Mouse (Mus musculus) lung, postnatal 0 days (tissue): ENCODE measurements at regions not wholly inside any gene's neighbourhood (a gene's known extent, or its start where the extent isn't known, plus 50 kb on each side); places are given as distances from the start of the nearest gene placed in this dataset.
A peak's percentile ranks its signal among the peaks of the same experiment; 100 is the strongest.

Experiments used
- ATAC-seq: fragments of 200-750 bp; cut with Nextera tagmentation; 2 replicates; pipeline ENCODE4 v1.8.0; 2017; ENCODE audit warnings: moderate library complexity
- DNase-seq: peaks from one replicate; pipeline ENCODE4 v3.0.0-alpha.2; 2016; ENCODE audit warnings: low spot score
- H3K27ac ChIP-seq: fragments of 300-500 bp; sonication (generic); 2 replicates; pipeline ENCODE4 v1.5.1; 2014; ENCODE audit warnings: antibody characterized with exemption, mild to moderate bottlenecking, low read length, mixed read lengths
- H3K27me3 ChIP-seq: fragments of 300-500 bp; sonication (generic); replicated peaks from 2 replicates; pipeline ENCODE4 v1.6.1; 2014; ENCODE audit warnings: low read length, mixed read lengths; ENCODE audit not compliant: insufficient read depth
- H3K36me3 ChIP-seq: fragments of 300-500 bp; sonication (generic); 2 replicates; pipeline ENCODE4 v1.6.1; 2014; ENCODE audit warnings: low read length, mixed read lengths; ENCODE audit not compliant: insufficient read depth
- H3K4me1 ChIP-seq: fragments of 300-500 bp; sonication (generic); 2 replicates; pipeline ENCODE4 v1.6.1; 2014; ENCODE audit warnings: antibody characterized with exemption, low read depth, low read length, mixed read lengths; ENCODE audit not compliant: insufficient read depth
- H3K4me2 ChIP-seq: fragments of 300-500 bp; sonication (generic); replicated peaks from 2 replicates; pipeline ENCODE4 v1.6.1; 2014; ENCODE audit warnings: low read depth, mild to moderate bottlenecking, low read length, moderate library complexity, mixed read lengths
- H3K4me3 ChIP-seq: fragments of 300-500 bp; sonication (generic); 2 replicates; pipeline ENCODE4 v1.5.1; 2014; ENCODE audit warnings: low read depth, low read length
- H3K9ac ChIP-seq: fragments of 300-500 bp; sonication (generic); replicated peaks from 2 replicates; pipeline ENCODE4 v1.6.1; 2014; ENCODE audit warnings: low read depth, mild to moderate bottlenecking
- H3K9me3 ChIP-seq: fragments of 300-500 bp; sonication (generic); 2 replicates; pipeline ENCODE4 v1.6.1; 2016; ENCODE audit warnings: low read length, mixed read lengths
- CTCF ChIP-seq: IDR thresholded peaks from 2 replicates; pipeline ENCODE4 v1.5.1; 2016; ENCODE audit warnings: antibody characterized with exemption, mild to moderate bottlenecking
- EP300 ChIP-seq: IDR thresholded peaks from 2 replicates; pipeline ENCODE4 v1.6.1; 2016; ENCODE audit warnings: antibody characterized with exemption, mild to moderate bottlenecking, control low read depth
- WGBS: fragments of 180-500 bp; shearing (Covaris S2); extraction: QIAGEN DNeasy Blood & Tissue Kit; methylation state at CpG from one replicate; pipeline ENCODE4 v1.1.7; 2014; 5-methylcytosine and 5-hydroxymethylcytosine counted together

DNA sequence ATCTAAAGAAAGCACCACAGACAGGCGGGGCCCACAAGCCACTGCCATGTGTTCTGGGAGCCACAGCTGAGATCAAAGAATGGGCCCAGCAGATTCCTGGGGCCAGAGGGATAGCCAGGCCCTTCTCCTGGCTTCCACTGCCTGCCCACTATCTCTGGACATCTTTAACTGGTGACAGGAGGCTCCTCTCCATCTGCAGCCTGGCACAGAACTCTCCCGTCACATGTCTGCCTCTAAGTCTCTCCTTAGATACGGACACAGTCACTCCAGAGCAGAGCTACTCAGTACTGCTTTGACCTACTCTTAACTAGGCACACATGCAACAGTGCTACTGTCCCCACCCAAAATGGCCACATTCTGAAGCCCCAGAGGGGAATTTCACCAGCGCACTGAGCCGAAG, 234.1 kb upstream of the Dio3 start:
- Histone ChIP-seq H3K9me3 (no peaks in the 10 kb centered on the region), H3K4me2 (no peak overlapping the region), H3K27ac (no peak overlapping the region), H3K27me3 (no peaks in the 10 kb centered on the region), H3K9ac (no peak overlapping the region), H3K4me3 (no peak overlapping the region), H3K4me1 (no peaks in the 10 kb centered on the region), H3K36me3 (no peaks in the 10 kb centered on the region)
- WGBS, result 80% methylated on average over 5 of the region's 5 CpGs
- no peak for DNase-seq
- ATAC-seq, result no peak
- TF ChIP-seq CTCF, result no peak
- TF ChIP-seq EP300, result no peak

DNA sequence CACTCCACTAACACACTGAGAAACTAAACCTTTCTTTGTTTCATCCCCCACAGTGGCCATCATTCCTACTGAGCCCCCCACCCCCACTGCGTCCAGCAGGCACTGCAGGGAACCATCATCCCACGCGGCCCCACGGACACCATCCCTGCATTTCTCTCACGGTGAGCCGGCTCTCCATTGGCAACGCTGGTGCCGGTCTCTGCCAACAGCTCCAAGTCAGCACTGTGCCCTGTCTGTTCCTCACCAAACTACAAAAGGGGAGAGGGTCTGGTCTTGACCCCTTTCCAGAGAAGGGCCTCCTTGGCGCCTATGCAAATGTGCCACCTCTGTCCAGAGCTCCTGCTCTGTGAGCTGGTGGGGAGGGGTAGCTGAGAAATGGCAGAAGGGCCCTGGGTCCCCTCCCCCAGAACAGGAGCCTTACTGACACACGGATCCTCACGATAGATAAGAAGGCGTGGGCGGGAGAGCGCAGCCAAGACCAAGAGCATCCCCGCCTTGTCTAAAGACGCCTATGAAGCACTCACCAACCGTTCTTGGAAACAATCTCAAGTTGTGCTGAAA, 233.0 kb upstream of the Dio3 start:
- no peak overlapping the region for H3K4me3 ChIP-seq
- no peaks in the 10 kb centered on the region for H3K4me1 ChIP-seq
- no peak for DNase-seq
- no peak for ATAC-seq
- no peak overlapping the region for H3K27ac ChIP-seq
- no peaks in the 10 kb centered on the region for H3K27me3 ChIP-seq
- WGBS, result 65% methylated on average over 17 of the region's 17 CpGs
- no peaks in the 10 kb centered on the region for H3K9me3 ChIP-seq
- no peak overlapping the region for H3K4me2 ChIP-seq
- TF ChIP-seq EP300 (no peak), CTCF (no peak)
- H3K36me3 ChIP-seq, result no peaks in the 10 kb centered on the region
- no peak overlapping the region for H3K9ac ChIP-seq

DNA sequence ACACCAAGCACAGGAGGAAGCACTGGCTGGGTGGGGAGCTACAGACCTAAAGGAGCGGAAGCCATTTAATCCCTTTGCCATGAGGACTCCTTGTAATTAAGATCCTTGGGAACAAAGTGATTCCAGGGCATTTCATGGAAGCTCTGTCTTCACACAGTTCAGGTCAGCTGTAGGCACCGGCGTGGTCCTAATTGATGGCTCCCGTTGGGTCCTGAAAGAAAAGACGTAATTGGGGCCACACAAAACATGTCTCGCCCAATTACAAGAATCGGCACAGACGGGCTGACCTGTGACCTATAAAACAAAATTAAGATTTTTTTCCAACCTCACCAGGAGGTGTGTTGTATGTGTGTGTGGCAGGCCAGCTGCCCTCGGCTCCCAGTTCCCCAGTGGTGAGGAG, 232.3 kb upstream of the Dio3 start:
- Histone ChIP-seq H3K9ac (no peak overlapping the region), H3K36me3 (no peaks in the 10 kb centered on the region), H3K27me3 (no peaks in the 10 kb centered on the region), H3K27ac (no peak overlapping the region), H3K4me2 (no peak overlapping the region), H3K4me1 (no peaks in the 10 kb centered on the region), H3K4me3 (no peak overlapping the region), H3K9me3 (no peaks in the 10 kb centered on the region)
- WGBS, result 88% methylated on average over 9 of the region's 9 CpGs
- ATAC-seq (no peak), DNase-seq (no peak)
- TF ChIP-seq CTCF, result no peak
- no peak for TF ChIP-seq EP300

DNA sequence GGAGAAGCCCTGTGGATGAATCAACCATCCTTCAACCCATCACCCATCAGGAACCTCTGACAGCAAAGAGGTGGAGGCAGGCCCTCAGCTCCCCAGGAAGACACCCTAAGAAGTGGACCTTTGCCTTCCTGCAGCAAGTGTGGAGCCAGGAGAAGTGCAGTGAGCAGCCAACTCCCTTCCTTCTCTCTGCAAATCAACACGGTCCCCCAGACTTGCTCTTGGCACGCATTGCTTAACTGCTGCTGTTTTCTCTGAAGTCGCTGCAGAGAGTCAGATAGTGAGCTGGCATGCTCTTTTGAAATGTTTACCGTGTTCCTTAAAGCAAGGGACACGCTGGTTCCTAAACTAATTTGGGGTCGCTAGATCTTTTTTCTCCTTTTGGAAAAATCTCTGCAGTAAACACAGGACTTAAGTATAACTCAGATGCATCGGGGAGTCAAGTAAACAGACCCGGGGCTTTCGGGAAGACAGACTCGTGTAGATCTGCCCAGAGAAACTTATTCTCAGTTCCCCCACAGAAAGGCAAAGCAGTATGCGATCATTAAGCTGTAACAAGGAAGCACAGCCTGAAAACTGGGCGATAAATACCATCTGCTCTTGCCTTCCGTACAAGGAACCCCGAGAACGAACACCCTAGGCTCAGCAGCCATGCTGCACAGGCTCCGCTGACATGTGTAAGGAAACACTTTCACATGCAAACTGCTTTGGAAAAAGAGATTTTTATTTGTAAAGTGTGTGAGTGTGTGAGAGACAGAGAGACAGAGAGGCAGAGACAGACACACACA, 231.2 kb upstream of the Dio3 start:
- H3K27me3 ChIP-seq, result no peaks in the 10 kb centered on the region
- TF ChIP-seq CTCF (no peak), EP300 (no peak)
- H3K4me2 ChIP-seq, result 0 out of 2 replicates have a peak overlapping the region, but pooled peaks have one; percentile 5
- no peaks in the 10 kb centered on the region for H3K36me3 ChIP-seq
- no peak overlapping the region for H3K4me3 ChIP-seq
- H3K9me3 ChIP-seq, result no peaks in the 10 kb centered on the region
- WGBS, result 38% methylated on average over 16 of the region's 16 CpGs
- no peaks in the 10 kb centered on the region for H3K4me1 ChIP-seq
- H3K27ac ChIP-seq, result no peak overlapping the region
- no peak overlapping the region for H3K9ac ChIP-seq
- DNase-seq (peak; percentile 20), ATAC-seq (no peak)

DNA sequence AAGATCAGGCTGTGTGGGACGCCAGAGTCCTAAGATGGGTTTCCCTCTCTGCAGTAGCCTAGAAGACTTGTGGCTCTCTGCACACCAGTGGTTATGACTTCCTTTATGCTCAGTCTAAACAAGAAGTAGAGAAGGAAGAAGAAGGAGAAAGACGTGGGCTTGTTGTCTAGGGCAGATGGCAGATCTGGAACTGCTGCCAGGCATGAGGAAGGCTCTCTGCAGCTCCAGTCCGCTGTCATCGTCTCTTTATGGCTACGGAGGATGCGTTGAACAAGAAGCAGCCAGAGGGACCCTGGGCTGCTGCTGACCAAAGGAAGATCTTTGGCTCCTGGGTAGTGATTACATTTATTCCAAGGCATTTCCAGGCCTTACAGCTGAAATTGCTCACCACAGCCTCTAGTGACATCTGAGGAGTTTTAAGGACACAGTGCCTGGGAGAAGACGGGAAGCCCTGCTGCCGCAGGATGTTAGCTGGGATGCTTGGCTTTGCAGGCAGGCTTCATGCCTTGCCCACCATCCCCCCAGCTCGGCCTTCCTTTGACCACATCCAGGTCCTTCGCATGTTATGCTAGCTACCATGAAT, 229.6 kb upstream of the Dio3 start:
- Histone ChIP-seq H3K4me2 (no peak overlapping the region), H3K4me3 (no peak overlapping the region), H3K4me1 (no peaks in the 10 kb centered on the region), H3K27ac (no peak overlapping the region), H3K36me3 (no peaks in the 10 kb centered on the region), H3K27me3 (no peaks in the 10 kb centered on the region), H3K9ac (no peak overlapping the region), H3K9me3 (no peaks in the 10 kb centered on the region)
- ATAC-seq, result no peak
- WGBS, result 64% methylated on average over 10 of the region's 10 CpGs
- TF ChIP-seq EP300, result no peak
- TF ChIP-seq CTCF, result no peak
- DNase-seq, result no peak

DNA sequence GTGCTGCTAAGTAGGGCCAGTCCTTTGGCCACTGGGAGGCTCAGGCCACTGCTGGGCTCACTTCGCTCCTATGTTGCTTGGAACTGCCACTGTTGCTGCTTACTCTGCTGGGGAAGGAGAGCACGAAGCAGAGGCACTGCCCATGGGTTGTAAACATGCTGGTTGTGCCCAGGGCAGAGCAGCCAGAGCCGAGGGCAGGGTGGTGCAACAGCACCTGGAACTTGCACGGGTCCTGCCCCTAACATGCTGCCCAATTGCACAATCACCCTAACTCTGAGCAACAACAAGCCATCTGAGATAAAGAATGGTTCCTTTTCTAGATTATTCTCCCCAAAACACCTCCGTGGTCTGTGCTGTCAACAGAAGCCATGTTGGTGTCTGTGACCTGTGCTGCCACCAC, 219.5 kb upstream of the Dio3 start:
- no peak overlapping the region for H3K4me3 ChIP-seq
- WGBS, result 68% methylated on average over 5 of the region's 5 CpGs
- no peak for ATAC-seq

More for the DNA sequence above, 219.5 kb upstream of the Dio3 start:
- TF ChIP-seq CTCF (no peak), EP300 (no peak)
- H3K36me3 ChIP-seq, result no peaks in the 10 kb centered on the region
- H3K4me1 ChIP-seq, result no peaks in the 10 kb centered on the region
- H3K27me3 ChIP-seq, result no peaks in the 10 kb centered on the region
- no peak overlapping the region for H3K4me2 ChIP-seq
- no peak overlapping the region for H3K9ac ChIP-seq
- no peak for DNase-seq
- no peaks in the 10 kb centered on the region for H3K9me3 ChIP-seq
- H3K27ac ChIP-seq, result no peak overlapping the region
